Mouse (Mus musculus): ENCODE results near the gene Zzz3. TPM values are rescaled to one million over a fixed set of nuclear protein-coding genes. Genes with fewer than 3 reads are reported as not detected.

Zzz3 gene
- total RNA-seq, 1 experiment from 2014 or later = 57.3 TPM

Other genes with a start within 250 kb of the Zzz3 start
- 2.5 to 6.6 TPM in 2 of 3 replicates, not detected in the other for gene Gipc2, start 229.2 kb upstream of the Zzz3 start, total RNA-seq (2017)
- gene Dnajb4, start 185.2 kb upstream of the Zzz3 start, total RNA-seq (2017) = 90.9 to 144 TPM (median 114 TPM) in 3 replicates
- gene Fubp1, start 185.1 kb upstream of the Zzz3 start, total RNA-seq (2017) = 165 to 273 TPM (median 214 TPM) in 3 replicates
- not detected in 3 replicates for gene Nexn, start 129.1 kb upstream of the Zzz3 start, total RNA-seq (2017)
- 5.5 to 13.6 TPM (median 5.7 TPM) in 3 replicates for gene Miga1, start 55.1 kb upstream of the Zzz3 start, total RNA-seq (2017)
- 89.3 to 119 TPM (median 109 TPM) in 3 replicates for gene Usp33, start 49.0 kb upstream of the Zzz3 start, total RNA-seq (2017)